Mouse (Mus musculus) erythroblast, embryonic 14.5 days (primary cell): Measurements from ENCODE around the gene Tomm70a.

Source experiments
- GATA1 ChIP-seq: IDR thresholded peaks from 2 replicates; pipeline ENCODE4 v1.6.1; 2012; ENCODE audit warnings: low read length, inconsistent platforms, mixed read lengths
- TAL1 ChIP-seq: IDR thresholded peaks from 3 replicates; pipeline ENCODE4 v1.6.1; 2012; ENCODE audit warnings: low read length, inconsistent platforms, mixed read lengths

- no peak for TF ChIP-seq TAL1
- TF ChIP-seq GATA1 = no peak
Measured at GRCm38 (mm10) chr16:57157076-57157475, 35.6 kb downstream of the Tomm70a start.
